Mouse (Mus musculus) C2C12 (cell line): Measurements from ENCODE around the gene Fbln5.

Experiments used
- CEBPB ChIP-seq: IDR thresholded peaks from one replicate; pipeline ENCODE4 v1.6.1; 2011; ENCODE audit warnings: low read depth, mild to moderate bottlenecking, control low read depth, moderate library complexity
- CTCF ChIP-seq: IDR thresholded peaks from one replicate; pipeline ENCODE4 v1.5.1; 2011; ENCODE audit not compliant: control insufficient read depth, insufficient read depth, insufficient read length
- MAX ChIP-seq: IDR thresholded peaks from one replicate; pipeline ENCODE4 v1.6.1; 2011; ENCODE audit warnings: mild to moderate bottlenecking, control low read depth
- MYOD1 ChIP-seq: IDR thresholded peaks from one replicate; pipeline ENCODE4 v1.6.1; 2011; ENCODE audit warnings: low read depth; ENCODE audit not compliant: control insufficient read depth, insufficient read length

- TF ChIP-seq CTCF (no peak), CEBPB (no peak), MAX (no peak), MYOD1 (no peak)
Observed at GRCm38 (mm10) chr12:101802445-101802844, 16.4 kb downstream of the Fbln5 start.
